Mouse (Mus musculus): ENCODE data around the gene As3mt. TPM values are rescaled to one million over a fixed set of nuclear protein-coding genes. Genes with fewer than 3 reads are reported as not detected.

As3mt gene
- polyA plus RNA-seq, 1 experiment from 2014 or later = 35.2 TPM

GRCm38 (mm10) chr19:46693146-46693545 is 14.1 kb upstream of the As3mt start:
- H3K4me2 ChIP-seq (ENCODE audit: low read depth) = no peak overlapping the region
- no peaks in the 10 kb centered on the region for H3K9me3 ChIP-seq (ENCODE audit: control insufficient read depth, low read length)
- no peaks in the 10 kb centered on the region for H3K36me3 ChIP-seq (ENCODE audit: control insufficient read depth, insufficient read depth, low read length)
- H3K4me3 ChIP-seq (ENCODE audit: low read depth, low read length) = no peak overlapping the region
- no peak overlapping the region for H3K27ac ChIP-seq (ENCODE audit: low read depth, low read length)
- WGBS = 87% methylated on average over 4 of the region's 4 CpGs
- H3K4me1 ChIP-seq (ENCODE audit: control insufficient read depth, insufficient read depth, low read length) = peaks cover 5% of the 10 kb centered on the region; the same call in 1 of the 2 replicates
- DNase-seq (ENCODE audit: low spot score) (no peak), ATAC-seq (ENCODE audit: insufficient read depth, low FRiP score, low TSS enrichment) (no peak)
- H3K27me3 ChIP-seq (ENCODE audit: control insufficient read depth, insufficient read depth, low read length) = no peaks in the 10 kb centered on the region
- H3K9ac ChIP-seq (ENCODE audit: low read length) = no peak overlapping the region

GRCm38 (mm10) chr19:46696482-46696881 is 10.8 kb upstream of the As3mt start:
- H3K9ac ChIP-seq (ENCODE audit: low read length) = no peak overlapping the region
- DNase-seq (ENCODE audit: low spot score) (no peak), ATAC-seq (ENCODE audit: insufficient read depth, low FRiP score, low TSS enrichment) (no peak)
- H3K4me2 ChIP-seq (ENCODE audit: low read depth) = no peak overlapping the region
- no peaks in the 10 kb centered on the region for H3K9me3 ChIP-seq (ENCODE audit: control insufficient read depth, low read length)
- H3K27me3 ChIP-seq (ENCODE audit: control insufficient read depth, insufficient read depth, low read length) = no peaks in the 10 kb centered on the region
- H3K36me3 ChIP-seq (ENCODE audit: control insufficient read depth, insufficient read depth, low read length) = no peaks in the 10 kb centered on the region; the same call in 1 of the 2 replicates
- H3K27ac ChIP-seq (ENCODE audit: low read depth, low read length) = no peak overlapping the region
- no peaks in the 10 kb centered on the region for H3K4me1 ChIP-seq (ENCODE audit: control insufficient read depth, insufficient read depth, low read length)
- no peak overlapping the region for H3K4me3 ChIP-seq (ENCODE audit: low read depth, low read length)
- WGBS = 93% methylated on average over 8 of the region's 8 CpGs

- no peak overlapping the region for H3K9ac ChIP-seq (ENCODE audit: low read length)
- no peaks in the 10 kb centered on the region; the same call in 1 of the 2 replicates for H3K36me3 ChIP-seq (ENCODE audit: control insufficient read depth, insufficient read depth, low read length)
- H3K9me3 ChIP-seq (ENCODE audit: control insufficient read depth, low read length) = no peaks in the 10 kb centered on the region
- DNase-seq (ENCODE audit: low spot score) (no peak), ATAC-seq (ENCODE audit: insufficient read depth, low FRiP score, low TSS enrichment) (no peak)
- 91% methylated on average over 7 of the region's 7 CpGs for WGBS
- H3K27me3 ChIP-seq (ENCODE audit: control insufficient read depth, insufficient read depth, low read length) = no peaks in the 10 kb centered on the region
- no peaks in the 10 kb centered on the region for H3K4me1 ChIP-seq (ENCODE audit: control insufficient read depth, insufficient read depth, low read length)
- no peak overlapping the region for H3K4me2 ChIP-seq (ENCODE audit: low read depth)
- H3K4me3 ChIP-seq (ENCODE audit: low read depth, low read length) = no peak overlapping the region
- H3K27ac ChIP-seq (ENCODE audit: low read depth, low read length) = no peak overlapping the region
Observed at GRCm38 (mm10) chr19:46696943-46697342, 10.3 kb upstream of the As3mt start.

GRCm38 (mm10) chr19:46697840-46698517 is 9.3 kb upstream of the As3mt start:
- Histone ChIP-seq H3K4me1 (ENCODE audit: control insufficient read depth, insufficient read depth, low read length) (no peaks in the 10 kb centered on the region), H3K4me2 (ENCODE audit: low read depth) (no peak overlapping the region), H3K27ac (ENCODE audit: low read depth, low read length) (no peak overlapping the region), H3K36me3 (ENCODE audit: control insufficient read depth, insufficient read depth, low read length) (no peaks in the 10 kb centered on the region; the same call in 1 of the 2 replicates), H3K4me3 (ENCODE audit: low read depth, low read length) (no peak overlapping the region), H3K9ac (ENCODE audit: low read length) (no peak overlapping the region), H3K27me3 (ENCODE audit: control insufficient read depth, insufficient read depth, low read length) (no peaks in the 10 kb centered on the region), H3K9me3 (ENCODE audit: control insufficient read depth, low read length) (no peaks in the 10 kb centered on the region)
- no peak for DNase-seq (ENCODE audit: low spot score)
- ATAC-seq (ENCODE audit: insufficient read depth, low FRiP score, low TSS enrichment) = no peak
- WGBS = 53% methylated on average over 19 of the region's 19 CpGs

- Histone ChIP-seq H3K9ac (ENCODE audit: low read length) (no peak overlapping the region), H3K4me1 (ENCODE audit: control insufficient read depth, insufficient read depth, low read length) (no peaks in the 10 kb centered on the region), H3K27me3 (ENCODE audit: control insufficient read depth, insufficient read depth, low read length) (no peaks in the 10 kb centered on the region), H3K9me3 (ENCODE audit: control insufficient read depth, low read length) (no peaks in the 10 kb centered on the region), H3K4me3 (ENCODE audit: low read depth, low read length) (no peak overlapping the region), H3K27ac (ENCODE audit: low read depth, low read length) (no peak overlapping the region), H3K4me2 (ENCODE audit: low read depth) (no peak overlapping the region), H3K36me3 (ENCODE audit: control insufficient read depth, insufficient read depth, low read length) (no peaks in the 10 kb centered on the region; the same call in 1 of the 2 replicates)
- WGBS = 80% methylated on average over 10 of the region's 10 CpGs
- DNase-seq (ENCODE audit: low spot score) (no peak), ATAC-seq (ENCODE audit: insufficient read depth, low FRiP score, low TSS enrichment) (no peak)
Observed at GRCm38 (mm10) chr19:46699011-46699481, 8.2 kb upstream of the As3mt start.

- WGBS = 86% methylated on average over 9 of the region's 9 CpGs
- no peak for ATAC-seq (ENCODE audit: insufficient read depth, low FRiP score, low TSS enrichment)
- H3K4me3 ChIP-seq (ENCODE audit: low read depth, low read length) = no peak overlapping the region
- no peak overlapping the region for H3K4me2 ChIP-seq (ENCODE audit: low read depth)
- no peaks in the 10 kb centered on the region for H3K9me3 ChIP-seq (ENCODE audit: control insufficient read depth, low read length)
- no peaks in the 10 kb centered on the region; the same call in 1 of the 2 replicates for H3K36me3 ChIP-seq (ENCODE audit: control insufficient read depth, insufficient read depth, low read length)
- no peaks in the 10 kb centered on the region for H3K4me1 ChIP-seq (ENCODE audit: control insufficient read depth, insufficient read depth, low read length)
- no peak overlapping the region for H3K27ac ChIP-seq (ENCODE audit: low read depth, low read length)
- no peak overlapping the region for H3K9ac ChIP-seq (ENCODE audit: low read length)
- no peaks in the 10 kb centered on the region for H3K27me3 ChIP-seq (ENCODE audit: control insufficient read depth, insufficient read depth, low read length)
- no peak for DNase-seq (ENCODE audit: low spot score)
Observed at GRCm38 (mm10) chr19:46701156-46701555, 6.1 kb upstream of the As3mt start.

- no peaks in the 10 kb centered on the region for H3K27me3 ChIP-seq (ENCODE audit: control insufficient read depth, insufficient read depth, low read length)
- no peak overlapping the region for H3K4me2 ChIP-seq (ENCODE audit: low read depth)
- H3K4me3 ChIP-seq (ENCODE audit: low read depth, low read length) = no peak overlapping the region
- H3K4me1 ChIP-seq (ENCODE audit: control insufficient read depth, insufficient read depth, low read length) = no peaks in the 10 kb centered on the region
- H3K36me3 ChIP-seq (ENCODE audit: control insufficient read depth, insufficient read depth, low read length) = no peaks in the 10 kb centered on the region; the same call in 1 of the 2 replicates
- H3K27ac ChIP-seq (ENCODE audit: low read depth, low read length) = no peak overlapping the region
- no peaks in the 10 kb centered on the region for H3K9me3 ChIP-seq (ENCODE audit: control insufficient read depth, low read length)
- H3K9ac ChIP-seq (ENCODE audit: low read length) = no peak overlapping the region
- 72% methylated on average over 7 of the region's 7 CpGs for WGBS
- no peak for DNase-seq (ENCODE audit: low spot score)
- ATAC-seq (ENCODE audit: insufficient read depth, low FRiP score, low TSS enrichment) = no peak
Observed at GRCm38 (mm10) chr19:46705779-46706495, 1.3 kb upstream of the As3mt start.

GRCm38 (mm10) chr19:46706540-46707295 is 540 bp upstream of the As3mt start:
- H3K9me3 ChIP-seq (ENCODE audit: control insufficient read depth, low read length) = no peaks in the 10 kb centered on the region
- no peak overlapping the region for H3K27ac ChIP-seq (ENCODE audit: low read depth, low read length)
- DNase-seq (ENCODE audit: low spot score) (no peak), ATAC-seq (ENCODE audit: insufficient read depth, low FRiP score, low TSS enrichment) (no peak)
- H3K27me3 ChIP-seq (ENCODE audit: control insufficient read depth, insufficient read depth, low read length) = no peaks in the 10 kb centered on the region
- 81% methylated on average over 9 of the region's 9 CpGs for WGBS
- no peak overlapping the region; the same call in 1 of the 2 replicates for H3K4me2 ChIP-seq (ENCODE audit: low read depth)
- no peak overlapping the region for H3K9ac ChIP-seq (ENCODE audit: low read length)
- H3K4me1 ChIP-seq (ENCODE audit: control insufficient read depth, insufficient read depth, low read length) = no peaks in the 10 kb centered on the region
- no peak overlapping the region for H3K4me3 ChIP-seq (ENCODE audit: low read depth, low read length)
- no peaks in the 10 kb centered on the region for H3K36me3 ChIP-seq (ENCODE audit: control insufficient read depth, insufficient read depth, low read length)

All from neural tube, embryonic 11.5 days (tissue).